Mouse (Mus musculus) WW6 (cell line): ENCODE data around the gene Iqcb1.

Source experiments
- DNase-seq: peaks from one replicate; pipeline ENCODE4 v3.0.0-alpha.2; 2013; ENCODE audit warnings: low read depth, low spot score

Iqcb1 gene

DNA sequence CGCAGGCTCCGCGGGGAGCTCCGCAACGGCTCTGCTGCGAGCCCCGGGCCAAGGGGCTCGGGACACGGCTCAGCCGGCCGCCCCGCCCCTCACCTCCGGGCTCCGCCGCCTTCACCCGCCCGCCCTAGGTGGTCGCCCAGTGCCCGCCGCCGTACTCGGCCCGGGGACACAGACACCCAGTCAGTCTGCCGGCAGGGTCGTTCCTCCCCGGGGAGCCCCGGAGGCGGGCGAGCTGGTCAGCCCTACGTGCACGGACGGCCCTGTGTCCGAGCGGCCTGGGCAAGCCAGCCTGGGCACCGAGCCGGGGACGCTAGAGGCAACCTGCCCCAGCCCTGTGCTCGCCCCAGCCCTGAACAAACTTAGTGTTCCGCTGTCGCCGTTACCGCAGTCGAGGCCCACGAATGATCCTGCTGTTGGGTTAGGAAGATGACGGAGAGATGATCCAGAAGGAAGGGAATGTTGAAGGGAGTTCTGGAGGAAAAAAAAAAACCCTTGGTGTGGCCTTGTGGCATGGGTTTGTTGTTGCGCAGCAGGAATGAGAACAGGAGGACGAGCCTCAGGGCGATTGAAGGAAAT is 47.2 kb downstream of the Iqcb1 start:
- DNase-seq: no peak

DNA sequence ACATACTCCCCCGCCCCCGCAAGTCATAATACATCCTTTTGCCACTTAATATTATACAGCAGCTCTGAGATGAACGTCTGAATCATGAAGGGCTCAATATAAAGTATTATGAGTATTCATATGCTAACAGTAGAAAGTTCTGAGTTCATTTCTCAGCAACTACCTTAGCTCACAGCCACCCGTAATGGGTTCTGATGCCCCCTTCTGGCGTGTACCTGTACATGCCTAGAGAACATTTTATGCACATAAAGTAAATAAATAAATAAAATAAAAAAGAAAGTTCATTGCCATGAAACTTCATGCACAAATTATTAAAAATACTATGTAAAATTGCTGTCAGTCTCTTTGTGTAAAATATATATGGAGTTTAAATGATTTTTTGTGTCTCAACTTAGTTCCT is 49.1 kb downstream of the Iqcb1 start:
- no peak for DNase-seq

DNA sequence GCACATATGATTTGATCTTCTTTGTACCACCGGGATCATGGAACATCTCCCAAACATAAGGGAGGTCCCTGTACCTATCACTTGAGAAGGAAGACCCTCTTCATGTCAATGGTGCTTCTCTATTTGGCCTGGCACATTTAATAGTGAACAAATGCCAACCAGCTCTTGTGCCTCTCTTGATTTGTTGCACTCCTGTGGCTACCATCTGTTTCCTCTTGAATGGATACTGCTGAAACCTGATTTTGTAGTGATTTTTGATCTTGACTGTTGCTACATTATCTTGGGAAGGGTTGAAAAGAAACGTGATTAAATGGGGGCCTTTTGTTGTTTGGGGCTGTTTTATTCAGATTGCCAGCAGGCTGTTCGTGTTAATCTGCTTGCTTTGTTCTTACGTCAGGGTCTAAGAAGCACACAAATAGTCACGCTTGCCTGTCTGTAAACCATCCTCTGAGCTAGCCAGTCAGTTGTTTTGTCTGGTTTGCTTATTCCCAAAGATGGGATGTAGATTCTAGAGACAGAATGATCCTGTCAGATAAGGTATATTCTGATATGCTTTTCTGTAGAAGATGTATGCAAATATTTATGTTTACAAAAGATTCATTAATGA is 54.7 kb downstream of the Iqcb1 start:
- no peak for DNase-seq

DNA sequence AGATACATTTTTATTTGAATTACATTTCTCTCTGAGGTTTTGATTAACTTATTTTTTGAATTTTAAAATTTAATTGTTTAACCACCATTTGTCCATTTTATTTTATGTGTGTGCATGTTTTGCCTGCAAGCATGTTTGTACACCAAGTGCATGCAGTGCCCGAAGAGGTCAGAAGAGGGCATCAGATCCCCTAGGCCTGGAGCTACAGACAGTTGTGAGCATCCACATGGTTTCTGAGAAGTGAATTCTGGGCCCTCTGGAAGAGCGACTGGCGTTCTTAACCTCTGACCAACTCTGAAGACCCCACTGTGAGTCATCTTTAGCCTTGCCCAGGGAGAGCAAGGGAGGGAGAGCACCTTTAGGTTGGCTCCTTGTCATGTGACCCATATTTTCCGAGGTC is 56.7 kb downstream of the Iqcb1 start:
- DNase-seq: no peak

DNA sequence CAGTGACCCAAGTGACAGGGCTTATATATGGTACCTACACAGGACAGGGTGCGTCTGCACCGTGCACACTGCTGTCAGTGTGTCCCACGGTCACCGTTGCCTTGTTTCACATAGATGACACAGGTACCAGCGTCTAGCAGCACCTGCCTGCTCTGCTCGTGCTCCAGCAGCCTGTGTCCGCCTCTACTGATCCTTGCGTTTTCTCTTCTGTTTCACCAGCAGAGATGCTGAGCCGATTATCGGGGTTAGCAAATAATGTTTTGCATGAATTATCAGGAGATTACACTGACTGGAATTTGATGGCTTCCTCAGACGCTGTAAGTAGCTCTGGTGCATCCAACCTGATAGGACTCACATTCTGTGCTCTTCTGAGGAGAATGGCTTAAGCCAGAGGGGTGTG is 57.7 kb downstream of the Iqcb1 start:
- no peak for DNase-seq

DNA sequence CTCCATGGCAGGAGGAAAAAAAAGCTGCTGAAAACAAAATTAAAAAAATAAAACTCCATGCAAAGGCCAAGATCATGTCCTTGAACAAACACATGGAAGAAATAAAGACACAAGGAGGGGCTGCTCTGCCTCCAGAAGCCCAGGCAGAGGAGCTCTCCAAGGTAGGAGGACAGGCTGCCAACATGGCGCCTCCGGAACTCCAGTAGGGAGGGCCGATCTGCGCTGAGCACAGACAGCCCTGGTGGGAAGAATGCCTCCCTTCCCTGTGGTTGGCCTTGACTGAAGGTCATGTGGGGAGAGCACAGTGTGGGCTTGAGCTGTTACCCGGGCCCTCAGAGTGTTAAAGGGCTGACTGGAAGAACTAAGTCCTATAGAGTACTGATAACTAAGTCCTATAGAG is 59.4 kb downstream of the Iqcb1 start:
- no peak for DNase-seq

DNA sequence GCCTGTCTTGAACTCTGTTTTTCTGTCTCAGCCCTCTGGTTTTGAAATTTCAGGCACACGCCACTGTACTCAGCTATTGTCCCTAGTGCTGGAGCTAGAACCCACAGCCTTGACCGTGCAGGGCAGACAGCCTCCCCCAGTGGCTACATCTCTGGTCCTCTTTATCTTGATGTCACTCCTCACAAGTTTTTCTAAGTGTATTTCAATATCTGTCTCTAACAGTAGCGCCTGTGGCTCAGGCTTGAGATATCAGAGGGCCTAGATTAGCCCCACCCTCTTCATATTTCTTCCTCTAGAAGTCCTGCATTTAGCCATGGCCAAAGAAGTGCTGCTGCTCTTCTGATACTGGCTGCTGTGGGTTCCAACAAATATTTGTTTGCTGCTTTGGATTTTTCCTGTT is 62.4 kb downstream of the Iqcb1 start:
- DNase-seq: no peak

DNA sequence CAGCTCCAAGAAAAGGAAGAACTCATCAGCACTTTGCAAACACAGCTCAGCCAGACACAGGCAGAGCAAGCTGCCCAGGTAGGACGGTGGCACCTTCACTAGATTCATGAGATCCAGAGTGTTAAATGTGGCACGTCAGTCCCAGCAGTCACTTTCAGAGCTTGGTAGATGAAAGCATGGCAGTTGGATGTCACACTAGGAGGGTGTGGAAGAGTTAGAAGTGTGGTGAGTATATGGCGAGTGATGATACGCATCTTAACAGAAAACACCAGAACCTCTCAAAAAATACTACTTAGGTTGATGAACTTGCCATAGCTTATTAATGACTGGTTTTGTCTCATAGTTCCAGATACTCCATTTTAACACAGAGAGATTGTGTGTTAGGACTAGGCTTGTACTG is 63.2 kb downstream of the Iqcb1 start:
- DNase-seq: no peak

DNA sequence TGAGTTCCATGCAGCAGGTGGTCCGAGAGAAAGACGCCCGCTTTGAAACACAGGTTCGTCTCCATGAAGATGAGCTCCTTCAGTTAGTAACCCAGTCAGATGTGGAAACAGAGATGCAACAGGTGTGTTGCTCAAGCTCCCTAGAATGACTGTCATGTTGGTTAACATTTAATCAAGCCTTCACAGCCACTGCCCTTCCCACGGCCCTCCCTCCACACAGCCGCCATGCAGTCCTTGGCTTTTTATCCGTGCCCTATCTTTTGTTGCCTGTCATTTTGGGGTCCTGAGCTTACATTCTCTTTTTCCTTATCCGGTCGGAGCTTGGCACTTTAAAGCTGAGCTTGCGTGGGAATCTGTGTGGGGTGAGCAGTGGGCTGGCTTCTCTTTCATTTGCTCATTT is 65.1 kb downstream of the Iqcb1 start:
- DNase-seq: no peak

DNA sequence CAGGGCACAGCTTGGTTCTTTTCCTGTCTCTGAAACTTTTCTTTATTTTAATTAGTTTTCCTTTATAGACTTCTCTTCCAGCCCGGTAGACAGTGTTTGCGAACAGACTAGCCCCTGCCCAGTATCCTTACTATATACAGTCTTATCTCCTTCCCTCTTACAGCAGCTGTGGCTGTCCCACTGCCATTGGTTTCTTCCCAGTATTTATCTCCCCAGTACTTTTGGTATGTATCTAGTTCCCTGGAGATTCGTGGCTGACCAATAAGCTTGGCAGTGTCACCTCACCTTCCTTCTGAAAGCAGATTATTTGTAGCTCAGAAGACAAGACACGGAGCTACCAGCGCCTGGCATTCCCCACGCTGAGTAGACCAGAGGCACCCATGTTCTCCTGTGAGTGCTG is 68.5 kb downstream of the Iqcb1 start:
- DNase-seq: no peak

DNA sequence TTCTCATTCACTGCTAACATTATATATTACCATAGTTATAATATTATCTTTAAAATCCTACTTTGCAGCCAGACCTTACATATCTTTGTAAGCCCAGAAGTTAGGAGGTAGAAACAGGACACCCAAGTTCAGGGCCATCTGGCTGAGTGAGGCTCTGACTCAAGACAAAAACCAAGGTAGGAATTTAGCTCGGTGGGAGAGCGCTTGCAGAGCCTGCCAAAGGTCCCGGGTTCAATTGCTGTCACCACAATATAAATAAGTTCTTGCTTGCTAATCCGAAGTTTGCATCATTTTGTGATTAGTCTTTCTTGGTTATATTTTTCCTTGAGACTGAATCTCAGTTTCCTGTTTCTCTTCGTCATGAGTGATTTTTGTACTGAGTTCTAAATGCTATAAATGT is 75.0 kb downstream of the Iqcb1 start:
- DNase-seq: no peak

DNA sequence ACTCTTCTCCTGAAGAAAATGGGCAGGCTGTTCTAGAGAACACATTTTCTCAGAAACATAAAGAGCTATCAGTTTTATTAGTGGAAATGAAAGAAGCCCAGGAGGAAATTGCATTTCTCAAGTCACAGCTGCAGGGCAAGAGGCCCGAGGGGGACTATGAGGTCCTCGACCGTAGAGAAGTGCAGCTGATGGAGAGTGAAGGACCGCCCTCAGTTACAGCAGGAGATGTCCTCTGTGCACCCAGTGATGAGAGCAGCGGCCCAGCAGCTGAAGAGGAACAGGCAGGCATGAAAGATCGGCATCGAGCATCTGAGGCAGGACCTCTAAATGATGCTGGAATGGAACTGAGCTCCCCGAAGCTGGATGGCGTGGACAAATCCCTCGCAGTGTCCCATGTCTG is 83.7 kb downstream of the Iqcb1 start:
- no peak for DNase-seq

DNA sequence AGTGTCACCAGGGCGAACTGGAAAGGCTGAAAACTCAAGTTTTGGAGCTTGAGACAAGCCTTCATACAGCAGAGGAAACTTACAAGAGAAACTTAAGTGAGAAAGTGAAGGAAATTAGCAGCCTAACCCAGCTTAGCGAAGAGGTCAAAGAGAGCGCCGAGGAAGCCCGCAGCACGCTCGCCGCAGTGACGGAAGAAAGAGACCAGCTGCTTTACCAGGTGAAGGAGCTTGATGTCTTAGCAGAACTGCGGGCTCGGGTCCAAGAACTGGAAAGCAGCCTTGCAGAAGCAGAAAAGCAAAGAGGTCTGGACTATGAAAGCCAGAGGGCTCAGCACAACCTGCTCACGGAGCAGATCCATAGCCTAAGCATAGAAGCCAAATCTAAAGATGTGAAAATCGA is 84.1 kb downstream of the Iqcb1 start:
- no peak for DNase-seq

DNA sequence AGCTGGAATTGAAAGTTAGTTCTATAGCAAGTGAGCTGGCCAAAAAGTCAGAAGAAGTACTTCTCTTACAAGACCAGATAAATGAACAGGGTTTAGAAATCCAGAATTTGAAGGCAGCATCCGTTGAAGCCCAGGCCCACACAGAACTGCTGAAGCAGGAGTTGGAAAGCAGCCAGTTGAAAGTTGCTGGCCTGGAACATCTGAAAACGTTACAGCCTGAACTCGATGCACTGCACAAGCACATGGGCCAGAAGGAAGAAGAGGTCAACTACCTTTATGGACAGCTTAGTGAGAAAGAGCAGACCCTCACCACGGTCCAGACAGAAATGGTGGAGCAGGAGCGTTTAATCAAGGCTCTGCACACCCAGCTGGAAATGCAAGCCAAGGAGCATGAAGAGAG is 86.0 kb downstream of the Iqcb1 start:
- DNase-seq: no peak

DNA sequence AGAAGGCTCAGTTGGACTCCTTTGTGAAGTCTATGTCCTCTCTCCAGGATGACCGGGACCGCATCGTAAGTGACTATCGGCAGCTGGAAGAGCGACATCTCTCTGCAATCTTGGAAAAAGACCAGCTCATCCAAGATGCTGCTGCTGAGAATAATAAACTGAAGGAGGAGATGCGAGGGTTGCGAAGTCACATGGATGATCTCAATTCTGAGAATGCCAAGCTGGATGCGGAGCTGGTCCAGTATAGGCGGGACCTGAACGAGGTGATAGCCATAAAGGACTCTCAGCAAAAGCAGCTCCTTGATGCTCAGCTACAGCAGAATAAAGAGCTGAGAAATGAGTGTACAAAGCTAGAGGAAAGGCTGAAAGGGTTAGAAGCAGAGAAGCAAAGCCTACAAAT is 90.3 kb downstream of the Iqcb1 start:
- no peak for DNase-seq

DNA sequence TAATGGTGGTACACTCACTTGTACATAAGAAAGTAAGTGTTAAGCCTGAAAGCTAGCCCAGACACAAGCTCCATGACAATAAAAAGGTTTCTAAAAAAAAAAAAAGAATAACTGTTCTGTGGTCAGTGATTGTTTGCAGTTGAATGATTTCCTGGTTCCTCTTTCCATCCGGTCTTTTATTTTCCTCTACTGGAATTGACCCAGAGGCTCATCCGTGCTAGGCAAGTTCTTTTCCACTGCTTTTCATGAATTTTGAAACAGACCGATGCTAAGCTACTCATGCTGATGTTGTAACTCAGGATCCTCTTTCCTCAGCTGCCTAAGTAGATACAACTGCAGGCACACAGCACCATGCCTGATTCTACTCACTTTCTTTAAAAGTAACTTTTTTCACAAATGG is 92.2 kb downstream of the Iqcb1 start:
- DNase-seq: no peak

DNA sequence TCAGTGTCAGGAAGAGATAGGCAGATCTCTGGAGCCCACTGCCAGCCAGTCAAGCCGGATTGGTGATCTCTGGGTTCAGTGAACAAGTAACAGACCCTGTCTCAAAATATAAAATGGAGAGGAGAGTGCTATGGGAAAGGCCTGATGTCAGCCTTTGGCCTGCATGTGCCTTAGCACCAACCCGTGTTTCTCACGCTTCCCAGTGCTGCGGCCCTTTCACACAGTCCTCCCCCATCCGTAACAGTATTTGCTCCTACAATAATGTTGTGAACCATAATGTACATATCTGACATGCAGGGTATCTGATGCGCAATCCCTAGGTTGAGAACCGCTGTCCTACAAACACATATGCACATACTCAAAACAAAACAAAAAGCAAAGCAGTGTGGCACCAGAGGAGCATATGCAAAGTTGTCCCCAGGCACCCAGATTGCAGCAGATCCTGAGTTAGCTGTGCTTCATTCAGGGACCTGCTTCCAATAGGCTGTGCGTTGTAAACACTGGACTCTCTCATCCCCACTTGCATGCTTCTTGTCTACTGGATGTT is 93.0 kb downstream of the Iqcb1 start:
- DNase-seq: no peak

DNA sequence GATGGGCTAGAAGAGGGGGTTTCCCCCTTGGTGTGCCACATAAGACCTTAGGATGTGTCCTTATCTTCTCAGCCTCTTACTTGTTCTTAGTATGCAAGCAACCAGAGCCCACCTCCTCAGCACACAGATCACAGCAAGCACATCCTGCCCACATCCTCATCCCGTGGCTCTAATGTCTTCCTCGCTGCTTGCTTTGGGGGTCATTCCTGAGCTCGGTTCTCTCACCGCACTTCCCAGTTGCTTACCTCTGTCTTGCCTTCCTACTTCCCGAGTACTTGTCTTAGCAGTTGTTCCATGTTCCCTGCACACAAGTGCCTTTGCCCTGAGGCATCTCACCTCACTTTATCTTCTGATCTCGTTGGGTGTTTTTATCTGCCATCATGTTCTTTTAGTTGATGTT is 93.8 kb downstream of the Iqcb1 start:
- DNase-seq: no peak
